Mouse (Mus musculus): ENCODE data around the gene Kcnk7. TPM values are rescaled to one million over a fixed set of nuclear protein-coding genes. Genes with fewer than 3 reads are reported as not detected.

Kcnk7 gene
- total RNA-seq, 1 experiment, result 0.67 TPM

- in situ Hi-C loops (cut with MboI; ENCODE audit: low sequenced_read_pairs in 2 of 2, unreplicated experiment in 2 of 2), result no loop called here
- no peaks in the 10 kb centered on the region for H3K9me3 ChIP-seq (ENCODE audit: control insufficient read depth, insufficient read depth, low read depth, low read length)
- peaks cover 2 to 21% of the 10 kb centered on the region in 2 experiments; a peak in 3 of 4 replicates for H3K4me1 ChIP-seq (ENCODE audit: control insufficient read depth in 2 of 2, insufficient read depth in 2 of 2, low read length in 2 of 2, poor library complexity in 1 of 2)
- no peak for DNase-seq (ENCODE audit: low read depth, low spot score)
- no peak overlapping the region for H3K27ac ChIP-seq (ENCODE audit: insufficient read depth, low read depth, low read length, poor library complexity, severe bottlenecking)
- TF ChIP-seq ZNF384 (IDR thresholded peaks at IDR 0.05; ENCODE audit: low read depth, low read length) (no peak), CHD2 (IDR thresholded peaks at IDR 0.05; ENCODE audit: low read depth, low read length) (no peak), MAFK (IDR thresholded peaks at IDR 0.05; ENCODE audit: insufficient read depth, low read depth, low read length) (no peak), ZC3H11A (IDR thresholded peaks at IDR 0.05; ENCODE audit: borderline replicate concordance, low read depth, low read length) (no peak), HCFC1 (IDR thresholded peaks at IDR 0.05; ENCODE audit: borderline replicate concordance, insufficient read depth, low read length) (no peak)
- no peaks in the 10 kb centered on the region for H3K36me3 ChIP-seq (ENCODE audit: control insufficient read depth, insufficient read depth, low read length, poor library complexity, severe bottlenecking)
- H3K9ac ChIP-seq (ENCODE audit: insufficient read depth, low read depth, low read length, poor library complexity, severe bottlenecking), result peak overlapping the region; percentile 36; the same call in 1 of the 2 replicates
- H3K4me3 ChIP-seq (ENCODE audit: insufficient read depth in 1 of 2, low read depth in 1 of 2, low read length in 2 of 2, poor library complexity in 1 of 2, severe bottlenecking in 1 of 2), result peak overlapping the region; percentile 61 to 69
Measured at GRCm38 (mm10) chr19:5745756-5746710, 41.9 kb downstream of the Kcnk7 start.

GRCm38 (mm10) chr19:5746907-5747363, 42.8 kb downstream of the Kcnk7 start:
- no peak overlapping the region for H3K27ac ChIP-seq (ENCODE audit: insufficient read depth, low read depth, low read length, poor library complexity, severe bottlenecking)
- peak overlapping the region; percentile 13; the same call in 1 of the 2 replicates for H3K9ac ChIP-seq (ENCODE audit: insufficient read depth, low read depth, low read length, poor library complexity, severe bottlenecking)
- H3K9me3 ChIP-seq (ENCODE audit: control insufficient read depth, insufficient read depth, low read depth, low read length), result no peaks in the 10 kb centered on the region
- no peaks in the 10 kb centered on the region for H3K36me3 ChIP-seq (ENCODE audit: control insufficient read depth, insufficient read depth, low read length, poor library complexity, severe bottlenecking)
- TF ChIP-seq ZNF384 (IDR thresholded peaks at IDR 0.05; ENCODE audit: low read depth, low read length) (no peak), MAFK (IDR thresholded peaks at IDR 0.05; ENCODE audit: insufficient read depth, low read depth, low read length) (no peak), HCFC1 (IDR thresholded peaks at IDR 0.05; ENCODE audit: borderline replicate concordance, insufficient read depth, low read length) (no peak), CHD2 (IDR thresholded peaks at IDR 0.05; ENCODE audit: low read depth, low read length) (no peak), ZC3H11A (IDR thresholded peaks at IDR 0.05; ENCODE audit: borderline replicate concordance, low read depth, low read length) (no peak)
- in situ Hi-C loops (cut with MboI; ENCODE audit: low sequenced_read_pairs in 2 of 2, unreplicated experiment in 2 of 2), result no loop called here
- H3K4me1 ChIP-seq (ENCODE audit: control insufficient read depth in 2 of 2, insufficient read depth in 2 of 2, low read length in 2 of 2, poor library complexity in 1 of 2), result peaks cover 4 to 28% of the 10 kb centered on the region in 2 experiments; a peak in 3 of 4 replicates
- H3K4me3 ChIP-seq (ENCODE audit: insufficient read depth in 1 of 2, low read depth in 1 of 2, low read length in 2 of 2, poor library complexity in 1 of 2, severe bottlenecking in 1 of 2), result peak overlapping the region in 1 of 2 experiments; percentile 19; a peak in 1 of 4 replicates
- no peak for DNase-seq (ENCODE audit: low read depth, low spot score)

GRCm38 (mm10) chr19:5749476-5749875, 45.3 kb downstream of the Kcnk7 start:
- in situ Hi-C loops (cut with MboI; ENCODE audit: low sequenced_read_pairs in 2 of 2, unreplicated experiment in 2 of 2), result no loop called here
- Histone ChIP-seq H3K4me1 (ENCODE audit: control insufficient read depth in 2 of 2, insufficient read depth in 2 of 2, low read length in 2 of 2, poor library complexity in 1 of 2) (peaks cover 5 to 29% of the 10 kb centered on the region in 2 experiments; a peak in 3 of 4 replicates), H3K27ac (ENCODE audit: insufficient read depth, low read depth, low read length, poor library complexity, severe bottlenecking) (no peak overlapping the region), H3K9me3 (ENCODE audit: control insufficient read depth, insufficient read depth, low read depth, low read length) (no peaks in the 10 kb centered on the region), H3K9ac (ENCODE audit: insufficient read depth, low read depth, low read length, poor library complexity, severe bottlenecking) (no peak overlapping the region), H3K4me3 (ENCODE audit: insufficient read depth in 1 of 2, low read depth in 1 of 2, low read length in 2 of 2, poor library complexity in 1 of 2, severe bottlenecking in 1 of 2) (no peak overlapping the region), H3K36me3 (ENCODE audit: control insufficient read depth, insufficient read depth, low read length, poor library complexity, severe bottlenecking) (no peaks in the 10 kb centered on the region)
- no peak for DNase-seq (ENCODE audit: low read depth, low spot score)
- TF ChIP-seq MAFK (IDR thresholded peaks at IDR 0.05; ENCODE audit: insufficient read depth, low read depth, low read length), result no peak
- TF ChIP-seq ZNF384 (IDR thresholded peaks at IDR 0.05; ENCODE audit: low read depth, low read length), result no peak
- TF ChIP-seq HCFC1 (IDR thresholded peaks at IDR 0.05; ENCODE audit: borderline replicate concordance, insufficient read depth, low read length), result no peak
- no peak for TF ChIP-seq ZC3H11A (IDR thresholded peaks at IDR 0.05; ENCODE audit: borderline replicate concordance, low read depth, low read length)
- TF ChIP-seq CHD2 (IDR thresholded peaks at IDR 0.05; ENCODE audit: low read depth, low read length), result no peak

GRCm38 (mm10) chr19:5750951-5751350, 46.8 kb downstream of the Kcnk7 start:
- no peaks in the 10 kb centered on the region for H3K9me3 ChIP-seq (ENCODE audit: control insufficient read depth, insufficient read depth, low read depth, low read length)
- peak overlapping the region; percentile 17; the same call in 1 of the 2 replicates for H3K9ac ChIP-seq (ENCODE audit: insufficient read depth, low read depth, low read length, poor library complexity, severe bottlenecking)
- TF ChIP-seq HCFC1 (IDR thresholded peaks at IDR 0.05; ENCODE audit: borderline replicate concordance, insufficient read depth, low read length) (no peak), ZNF384 (IDR thresholded peaks at IDR 0.05; ENCODE audit: low read depth, low read length) (no peak), ZC3H11A (IDR thresholded peaks at IDR 0.05; ENCODE audit: borderline replicate concordance, low read depth, low read length) (no peak), CHD2 (IDR thresholded peaks at IDR 0.05; ENCODE audit: low read depth, low read length) (no peak), MAFK (IDR thresholded peaks at IDR 0.05; ENCODE audit: insufficient read depth, low read depth, low read length) (no peak)
- in situ Hi-C loops (cut with MboI; ENCODE audit: low sequenced_read_pairs in 2 of 2, unreplicated experiment in 2 of 2), result no loop called here
- H3K4me3 ChIP-seq (ENCODE audit: insufficient read depth in 1 of 2, low read depth in 1 of 2, low read length in 2 of 2, poor library complexity in 1 of 2, severe bottlenecking in 1 of 2), result peak overlapping the region in 1 of 2 experiments; percentile 43; a peak in 2 of 4 replicates
- no peak for DNase-seq (ENCODE audit: low read depth, low spot score)
- peaks cover 5 to 27% of the 10 kb centered on the region in 2 experiments; a peak in 3 of 4 replicates for H3K4me1 ChIP-seq (ENCODE audit: control insufficient read depth in 2 of 2, insufficient read depth in 2 of 2, low read length in 2 of 2, poor library complexity in 1 of 2)
- no peak overlapping the region for H3K27ac ChIP-seq (ENCODE audit: insufficient read depth, low read depth, low read length, poor library complexity, severe bottlenecking)
- H3K36me3 ChIP-seq (ENCODE audit: control insufficient read depth, insufficient read depth, low read length, poor library complexity, severe bottlenecking), result no peaks in the 10 kb centered on the region
